Mouse (Mus musculus): ENCODE measurements around the gene Ano8.
"Not testable (repeated sequence)": the region's sequence is repeated elsewhere in the genome, so short reads cannot be mapped to it uniquely, and the experiment has no call there.

DNA sequence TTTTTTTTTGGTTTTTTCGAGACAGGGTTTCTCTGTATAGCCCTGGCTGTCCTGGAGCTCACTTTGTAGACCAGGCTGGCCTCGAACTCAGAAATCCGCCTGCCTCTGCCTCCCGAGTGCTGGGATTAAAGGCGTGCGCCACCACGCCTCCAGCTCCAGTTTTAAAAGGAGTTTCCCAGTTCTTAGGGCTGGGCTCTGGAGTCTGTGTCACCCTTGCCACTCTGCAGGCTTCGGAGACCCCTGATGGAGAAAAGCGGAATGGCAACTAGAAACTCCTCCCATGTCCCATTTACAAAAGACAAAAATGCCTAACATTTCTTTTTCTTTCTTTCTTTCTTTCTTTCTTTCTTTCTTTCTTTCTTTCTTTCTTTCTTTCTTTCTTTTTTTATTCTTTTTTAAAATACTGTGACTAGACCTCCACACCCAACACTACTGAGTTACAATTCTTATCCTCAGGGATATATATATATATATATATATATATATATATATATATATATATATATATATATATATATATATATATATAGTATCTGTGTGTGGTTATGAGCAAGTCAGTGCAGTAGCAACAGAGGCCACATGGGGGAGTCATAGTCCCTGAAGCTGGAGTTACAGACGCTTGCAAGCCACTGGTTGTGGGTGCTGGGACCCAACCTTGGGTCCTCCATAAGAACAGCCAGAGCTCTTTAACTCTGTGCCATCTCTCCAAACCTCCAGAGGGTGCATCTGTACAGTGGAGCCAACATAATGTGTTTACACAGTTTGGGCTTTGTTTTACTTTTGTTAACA lies 33.5 kb upstream of the Ano8 start:
- TF ChIP-seq CTCF (IDR thresholded peaks at IDR 0.05; ENCODE audit: low read depth, low read length): peak; percentile 69
- TF ChIP-seq POLR2A (IDR thresholded peaks at IDR 0.05; ENCODE audit: insufficient read depth, low read length); EP300 (IDR thresholded peaks at IDR 0.05; ENCODE audit: insufficient read depth, low read depth, low read length): not testable (repeated sequence)
